Mouse (Mus musculus): Measurements from ENCODE around the gene Wdr31. TPM values are rescaled to one million over a fixed set of nuclear protein-coding genes. Genes with fewer than 3 reads are reported as not detected.

The Wdr31 gene
- 6.2 TPM for polyA plus RNA-seq (2014; fragmentation: Illumina TruSeq; extraction: RNeasy Lipid Tissue Mini Kit (QIAGEN cat#74804); ENCODE audit: low read depth, low replicate concordance)

DNA sequence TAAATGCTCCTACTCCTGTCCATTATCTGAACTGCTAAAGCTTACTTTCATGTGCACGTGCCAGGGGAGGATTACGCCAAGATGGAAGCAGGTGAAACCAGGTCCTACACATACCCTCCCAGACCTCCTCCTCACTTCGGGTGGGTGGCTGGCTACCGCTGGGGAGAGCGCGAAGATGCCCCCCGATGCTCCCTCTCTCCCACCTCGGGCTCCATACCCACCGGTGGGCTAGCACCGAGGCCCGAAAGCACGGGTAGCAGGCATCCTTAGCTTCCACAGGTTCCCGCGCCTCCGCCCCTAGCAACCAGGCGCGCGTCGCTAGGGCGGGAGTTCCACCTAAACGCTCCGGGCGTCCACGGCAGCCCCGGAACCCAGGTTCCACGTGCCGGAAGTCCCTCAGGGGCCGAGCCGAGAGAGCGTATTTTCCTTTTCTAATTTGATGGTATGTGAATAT is at the start of gene Wdr31:
TSS of gene Wdr31 (minus strand) at position 299 of the 454 bp plus-strand sequence.

DNA sequence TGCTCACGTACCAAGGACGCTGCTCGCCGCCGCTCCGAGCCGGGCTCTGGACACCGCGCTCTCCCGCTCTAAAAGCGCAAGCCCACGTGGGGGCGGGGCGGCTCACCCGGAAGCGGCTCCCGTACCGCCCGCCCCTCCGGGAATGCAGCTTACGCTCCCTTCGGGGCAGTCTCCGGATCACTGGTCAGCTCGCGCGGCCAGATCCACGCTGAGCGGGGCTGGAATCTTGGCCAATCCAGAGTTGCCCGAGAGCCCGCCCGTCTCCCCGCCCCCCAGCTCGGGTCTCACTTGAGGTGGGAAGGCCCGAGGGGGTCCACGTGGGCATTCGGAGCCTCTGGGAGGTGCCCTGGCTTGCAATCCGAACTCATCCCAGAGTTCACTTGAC is 49.1 kb upstream of the Wdr31 start, which contains the start of gene Alad:
TSS of gene Alad (minus strand) at position 70 of the 385 bp plus-strand sequence.

DNA sequence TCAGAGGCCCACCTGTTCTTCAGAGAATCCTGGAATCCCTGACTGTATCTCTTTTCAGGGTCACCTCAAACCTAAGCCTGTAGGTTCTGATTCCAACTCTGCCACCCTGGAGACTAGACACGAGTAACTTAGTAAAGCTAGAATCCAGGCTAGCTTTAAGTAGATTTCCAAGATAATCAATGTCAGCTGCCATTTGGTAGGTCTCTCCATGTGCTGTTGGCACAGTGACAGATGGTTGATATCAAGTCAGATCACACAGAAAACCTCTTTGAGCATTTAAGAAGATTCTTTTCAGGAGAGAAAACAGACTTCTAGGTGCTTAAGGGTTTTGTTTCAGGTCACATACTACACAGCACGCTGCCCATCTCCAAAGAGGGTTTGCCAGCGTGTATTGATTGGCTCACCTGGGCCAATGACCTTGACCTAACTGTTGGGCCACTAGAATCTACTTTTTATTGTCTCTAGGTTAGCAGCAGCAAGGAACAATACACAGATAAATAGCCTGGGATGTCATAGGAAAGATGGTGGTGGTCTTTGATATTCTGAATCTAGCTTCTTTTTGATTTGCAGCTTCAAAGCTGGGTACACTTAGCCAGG is 32.8 kb upstream of the Wdr31 start, which contains the start of gene Hdhd3:
TSS of gene Hdhd3 (minus strand) at position 94 of the 597 bp plus-strand sequence.

DNA sequence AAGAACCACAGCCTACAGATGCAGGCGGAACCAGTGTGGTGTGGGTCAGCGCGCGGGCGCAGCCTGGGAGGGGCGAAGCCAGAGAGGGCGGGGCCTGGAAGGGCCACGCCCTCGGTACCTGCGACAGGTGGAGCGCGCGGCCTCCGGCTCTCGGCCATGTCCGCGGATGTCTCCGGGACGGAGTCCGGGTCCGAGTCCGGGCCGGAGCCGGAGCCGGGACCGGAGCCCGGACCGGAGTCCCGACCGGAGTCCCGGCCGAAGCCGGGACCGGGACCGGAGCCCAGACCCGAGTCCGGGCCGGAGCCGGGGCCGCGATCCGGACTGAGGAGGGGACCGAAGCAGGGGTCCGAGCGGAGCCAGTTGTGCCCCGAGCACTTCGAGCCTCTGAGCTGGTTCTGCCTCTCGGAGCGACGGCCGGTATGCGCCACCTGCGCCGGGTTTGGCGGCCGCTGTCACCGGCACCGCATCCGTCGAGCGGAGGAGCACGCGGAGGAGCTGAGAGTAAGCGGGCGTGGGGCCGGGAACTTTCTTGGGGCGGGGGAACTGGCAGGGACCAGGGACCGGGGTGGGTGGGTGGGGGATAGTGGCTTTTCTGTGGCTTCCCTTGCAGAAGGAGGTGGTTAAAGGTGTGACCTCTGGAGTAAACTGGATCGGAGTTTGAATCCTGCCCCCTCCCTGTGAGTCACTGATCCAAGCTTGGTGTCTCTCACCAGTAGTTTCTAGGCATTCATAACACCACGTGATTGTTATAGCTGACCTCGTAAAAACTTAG is 9.4 kb upstream of the Wdr31 start, which contains the start of gene Bspry:
TSS of gene Bspry (plus strand) at position 117 of the 772 bp plus-strand sequence.

DNA sequence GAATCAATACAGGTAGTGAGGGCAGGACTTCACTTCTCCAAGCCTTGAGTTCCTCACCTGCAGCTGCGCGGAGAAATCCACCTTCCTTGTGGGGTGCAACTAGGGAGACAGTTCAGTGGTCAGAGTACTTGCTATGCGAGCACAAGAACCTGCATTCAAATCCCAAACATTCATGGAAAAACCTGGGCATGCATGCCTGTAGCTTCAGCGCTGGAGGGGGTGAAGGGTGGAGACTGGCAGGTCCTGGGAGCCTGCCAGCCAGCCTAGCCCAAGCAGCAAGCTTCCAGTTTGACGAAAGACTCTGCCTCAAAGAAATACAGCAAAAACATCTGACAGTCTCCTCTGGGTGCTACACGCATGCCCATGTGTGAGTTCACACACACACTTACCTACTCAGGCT is 35.6 kb downstream of the Wdr31 start, which contains the start of gene Rnf183:
TSS of gene Rnf183 (minus strand) at position 172 of the 400 bp plus-strand sequence.

DNA sequence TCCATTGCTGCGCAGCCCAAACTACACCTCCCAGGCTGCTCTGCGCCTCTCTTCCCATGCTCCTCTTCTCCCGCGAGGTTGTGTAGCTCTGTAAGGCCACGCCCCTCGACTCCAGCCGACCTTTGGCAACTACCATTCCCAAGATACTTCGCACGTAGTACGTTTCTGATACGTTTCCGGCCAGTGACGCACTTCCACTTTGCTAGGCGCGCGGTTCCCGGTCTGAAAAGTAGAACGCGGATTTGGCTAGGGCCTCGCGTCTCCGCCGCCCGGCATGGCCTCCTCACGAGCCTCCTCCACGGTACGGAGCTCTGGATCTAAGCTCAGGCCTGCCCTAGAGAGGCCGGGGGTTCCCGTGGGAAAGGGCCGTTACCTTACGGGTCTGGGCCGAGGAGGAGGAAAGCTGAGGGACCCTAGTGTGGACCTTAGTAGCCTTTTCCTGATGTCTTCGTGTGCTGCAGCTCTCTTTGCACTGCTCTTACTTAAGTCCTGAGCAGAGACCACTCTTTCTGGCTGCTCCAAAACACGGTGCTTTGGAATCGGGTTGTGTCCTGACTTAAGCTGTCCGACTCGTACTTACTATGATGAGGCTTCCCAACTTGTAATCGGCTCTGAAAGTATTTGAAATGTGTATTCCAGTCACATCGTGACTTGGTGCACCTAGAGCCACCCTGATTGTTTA is 62.0 kb downstream of the Wdr31 start, which contains the start of the genes Cdc26 and Prpf4:
TSS of gene Cdc26 (minus strand) at position 42 of the 682 bp plus-strand sequence.
TSS of gene Prpf4 (plus strand) at position 197 of the 682 bp plus-strand sequence.

Other genes with a start within 250 kb of the Wdr31 start
- 12.1 TPM for gene Zfp37, start 239.8 kb downstream of the Wdr31 start, polyA plus RNA-seq (2014; fragmentation: Illumina TruSeq; extraction: RNeasy Lipid Tissue Mini Kit (QIAGEN cat#74804); ENCODE audit: low read depth, low replicate concordance)
- gene Slc31a2, start 208.3 kb downstream of the Wdr31 start, polyA plus RNA-seq (2014; fragmentation: Illumina TruSeq; extraction: RNeasy Lipid Tissue Mini Kit (QIAGEN cat#74804); ENCODE audit: low read depth, low replicate concordance), result 17.7 TPM
- 18.9 TPM for gene Fkbp15, start 110.3 kb downstream of the Wdr31 start, polyA plus RNA-seq (2014; fragmentation: Illumina TruSeq; extraction: RNeasy Lipid Tissue Mini Kit (QIAGEN cat#74804); ENCODE audit: low read depth, low replicate concordance)
- 232 TPM for gene Slc31a1, start 110.2 kb downstream of the Wdr31 start, polyA plus RNA-seq (2014; fragmentation: Illumina TruSeq; extraction: RNeasy Lipid Tissue Mini Kit (QIAGEN cat#74804); ENCODE audit: low read depth, low replicate concordance)
- 56.6 TPM for gene Cdc26, start 62.3 kb downstream of the Wdr31 start, polyA plus RNA-seq (2014; fragmentation: Illumina TruSeq; extraction: RNeasy Lipid Tissue Mini Kit (QIAGEN cat#74804); ENCODE audit: low read depth, low replicate concordance)
- 10.6 TPM for gene Prpf4, start 62.1 kb downstream of the Wdr31 start, polyA plus RNA-seq (2014; fragmentation: Illumina TruSeq; extraction: RNeasy Lipid Tissue Mini Kit (QIAGEN cat#74804); ENCODE audit: low read depth, low replicate concordance)
- 4.2 TPM for gene Rnf183, start 35.6 kb downstream of the Wdr31 start, polyA plus RNA-seq (2014; fragmentation: Illumina TruSeq; extraction: RNeasy Lipid Tissue Mini Kit (QIAGEN cat#74804); ENCODE audit: low read depth, low replicate concordance)
- 3.4 TPM for gene Bspry, start 9.2 kb upstream of the Wdr31 start, polyA plus RNA-seq (2014; fragmentation: Illumina TruSeq; extraction: RNeasy Lipid Tissue Mini Kit (QIAGEN cat#74804); ENCODE audit: low read depth, low replicate concordance)
- gene Hdhd3, start 32.6 kb upstream of the Wdr31 start, polyA plus RNA-seq (2014; fragmentation: Illumina TruSeq; extraction: RNeasy Lipid Tissue Mini Kit (QIAGEN cat#74804); ENCODE audit: low read depth, low replicate concordance), result 0.40 TPM
- gene Alad, start 49.0 kb upstream of the Wdr31 start, polyA plus RNA-seq (2014; fragmentation: Illumina TruSeq; extraction: RNeasy Lipid Tissue Mini Kit (QIAGEN cat#74804); ENCODE audit: low read depth, low replicate concordance), result 0.93 TPM
- gene Pole3, start 54.2 kb upstream of the Wdr31 start, polyA plus RNA-seq (2014; fragmentation: Illumina TruSeq; extraction: RNeasy Lipid Tissue Mini Kit (QIAGEN cat#74804); ENCODE audit: low read depth, low replicate concordance), result 47.1 TPM
- not detected for gene 4933430I17Rik, start 54.5 kb upstream of the Wdr31 start, polyA plus RNA-seq (2014; fragmentation: Illumina TruSeq; extraction: RNeasy Lipid Tissue Mini Kit (QIAGEN cat#74804); ENCODE audit: low read depth, low replicate concordance)
- 2.6 TPM for gene Rgs3, start 89.0 kb upstream of the Wdr31 start, polyA plus RNA-seq (2014; fragmentation: Illumina TruSeq; extraction: RNeasy Lipid Tissue Mini Kit (QIAGEN cat#74804); ENCODE audit: low read depth, low replicate concordance)

Data from kidney, adult 10 weeks (tissue).